14 mouse cellular contexts compared by ENCODE assay signal in the genomic region with DNA sequence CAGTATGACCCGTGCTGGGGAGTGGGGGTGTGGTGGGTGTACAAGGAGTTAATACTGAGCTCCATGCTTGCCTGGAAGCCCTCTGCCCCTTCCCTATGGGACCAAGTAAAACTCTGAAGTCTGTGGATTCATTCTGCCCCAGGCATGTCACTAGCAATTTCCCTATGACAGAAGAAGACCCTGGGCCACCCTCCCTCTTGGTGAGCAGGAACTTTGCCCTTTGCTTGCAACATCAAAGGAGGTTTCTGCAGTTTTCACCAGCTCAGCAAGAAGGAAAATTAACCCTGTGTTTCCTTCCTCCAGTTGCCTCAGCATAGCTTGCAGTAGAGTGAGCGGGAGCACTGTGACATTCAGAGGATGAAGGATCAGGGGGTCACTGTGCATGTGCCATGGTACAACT. TPM values are rescaled to one million over a fixed set of nuclear protein-coding genes. Genes with fewer than 3 reads are reported as not detected.
DNase-seq lines count a peak whose midpoint lies in the region; ATAC-seq lines count a peak whose summit lies in the region.
"Had no signal": no experiment of that assay in that cellular context is flagged by ENCODE, and none has a peak within 500 bp of the region (broad histone marks: within the 10 kb centered on the region; RNA-seq: fewer than 3 reads in every experiment).

No protein-coding gene starts in this region.

- H3K4me1 ChIP-seq in hindbrain, embryonic 12.5 days: peaks cover 32% of the 10 kb centered on the region
- H3K4me1 ChIP-seq in midbrain, embryonic 11.5 days (ENCODE audit: control insufficient read depth, insufficient read depth, low read length): peaks cover 20% of the 10 kb centered on the region

- H3K4me3 ChIP-seq in hindbrain, embryonic 12.5 days: peak overlapping the region; percentile 16; the same call in 1 of the 2 replicates
- no peak overlapping the region for H3K4me3 ChIP-seq in midbrain, embryonic 11.5 days (ENCODE audit: low read depth, low read length)

- DNase-seq in retina, embryonic 14.5 days (ENCODE audit: low spot score): peak; percentile 46
- DNase-seq in retina, postnatal 1 day: no peak
- no peak for DNase-seq in midbrain, embryonic 11.5 days (ENCODE audit: low spot score, missing footprints)
- DNase-seq in yolk sac, embryonic 10.5 days (ENCODE audit: low spot score): peak; percentile 45
- no peak for DNase-seq in ovary, postnatal 14 days (ENCODE audit: low spot score)
- no peak for DNase-seq in left cerebral cortex, postnatal 4 days
- DNase-seq in layer of hippocampus, adult 9-11 months: no peak
- DNase-seq: B cell, adult 2 months; kidney, adult 18-20 months; layer of hippocampus, postnatal 36 days; spleen, adult 18-20 months had no signal

- H3K9ac ChIP-seq in hindbrain, embryonic 12.5 days: no peak overlapping the region
- no peak overlapping the region for H3K9ac ChIP-seq in midbrain, embryonic 11.5 days (ENCODE audit: low read length)
- H3K9ac ChIP-seq: liver, embryonic 14.5 days had no signal

- H3K4me2 ChIP-seq in hindbrain, embryonic 12.5 days (replicated peaks): peak overlapping the region; percentile 65
- peak overlapping the region; percentile 72 for H3K4me2 ChIP-seq in midbrain, embryonic 11.5 days

- H3K9me3 ChIP-seq in hindbrain, embryonic 12.5 days (replicated peaks): no peaks in the 10 kb centered on the region
- no peaks in the 10 kb centered on the region for H3K9me3 ChIP-seq in midbrain, embryonic 11.5 days (ENCODE audit: control insufficient read depth, low read length)

- H3K27me3 ChIP-seq in hindbrain, embryonic 12.5 days: no peaks in the 10 kb centered on the region
- no peaks in the 10 kb centered on the region for H3K27me3 ChIP-seq in midbrain, embryonic 11.5 days (ENCODE audit: control insufficient read depth, insufficient read depth, low read length)

- no peak for ATAC-seq in hindbrain, embryonic 12.5 days (ENCODE audit: low FRiP score)
- 0 out of 2 replicates have a peak, but pooled peaks have one; percentile 25 for ATAC-seq in midbrain, embryonic 11.5 days (ENCODE audit: low FRiP score)

- 26% methylated on average over 2 of the region's 2 CpGs for WGBS in hindbrain, embryonic 12.5 days
- 23% methylated on average over 2 of the region's 2 CpGs for WGBS in midbrain, embryonic 11.5 days

- H3K36me3 ChIP-seq in hindbrain, embryonic 12.5 days: no peaks in the 10 kb centered on the region
- H3K36me3 ChIP-seq in midbrain, embryonic 11.5 days (ENCODE audit: control insufficient read depth, insufficient read depth, low read length): no peaks in the 10 kb centered on the region

- intact Hi-C loops in left cerebral cortex, postnatal 4 days (cut with DNase I): loop anchor here (10.0 kb wide), 1 partner anchor 448 kb away; no protein-coding TSS in a partner anchor

- peak overlapping the region; percentile 26; the same call in 1 of the 2 replicates for H3K27ac ChIP-seq in hindbrain, embryonic 12.5 days
- H3K27ac ChIP-seq in midbrain, embryonic 11.5 days (ENCODE audit: low read depth, low read length): no peak overlapping the region
- H3K27ac ChIP-seq: liver, embryonic 14.5 days had no signal

RNA-seq across cellular contexts. Expression of gene Gap43, which starts 3.8 kb away (rescaled TPM):
- 433 and 451 TPM in 2 replicates for polyA plus RNA-seq in hindbrain, embryonic 12.5 days (2016; fragmentation: Nextera tagmentation; extraction: Ambion mirVana)
- polyA plus RNA-seq in midbrain, embryonic 11.5 days (2014; fragmentation: Nextera tagmentation; extraction: Ambion mirVana): 301 and 323 TPM in 2 replicates
- 1,000 to 10,000 TPM; 1,463 to 1,471 TPM for total RNA-seq in left cerebral cortex, postnatal 4 days (2021)
- total RNA-seq: MEL had no signal

Comparison
In these comparisons a context has a peak if more than half of its experiments do, and no peak if none do; other contexts are left out.
1. DNase-seq: peak in retina, embryonic 14.5 days (single experiment) and yolk sac, embryonic 10.5 days (single experiment); none in retina, postnatal 1 day (single experiment), midbrain, embryonic 11.5 days (single experiment), ovary, postnatal 14 days (single experiment), left cerebral cortex, postnatal 4 days (single experiment) and layer of hippocampus, adult 9-11 months (single experiment).